Mouse (Mus musculus) monocyte, adult 59 days (primary cell): ENCODE measurements around the gene D330020A13Rik. TPM values are rescaled to one million over a fixed set of nuclear protein-coding genes. Genes with fewer than 3 reads are reported as not detected.

Source experiments
- total RNA-seq, 2 experiments: library from RNA; stranded (reverse); gene quantifications; one replicate each; pipeline ENCODE4 v1.2.4; 2023

The D330020A13Rik gene
- total RNA-seq: not detected

GRCm38 (mm10) chr6:120294056-120294784 is at the start of gene D330020A13Rik, which contains the start of gene B4galnt3:
Gene D330020A13Rik, plus strand, starts transcription at chr6:120294364.
Gene B4galnt3, minus strand, starts transcription at chr6:120294559.

Other genes with a start within 250 kb of the D330020A13Rik start
- gene Ninj2, start 201.0 kb upstream of the D330020A13Rik start, total RNA-seq: not detected
- not detected for gene B4galnt3, start 195 bp downstream of the D330020A13Rik start, total RNA-seq
- 10 to 100 TPM; 95.9 to 96.7 TPM for gene Kdm5a, start 69.8 kb downstream of the D330020A13Rik start, total RNA-seq
- 1 to 10 TPM; 4.8 to 6.7 TPM for gene Ccdc77, start 70.0 kb downstream of the D330020A13Rik start, total RNA-seq
- 100 to 1,000 TPM; 413 to 494 TPM for gene Il17ra, start 168.9 kb downstream of the D330020A13Rik start, total RNA-seq
- 1 to 10 TPM; 1.3 to 1.5 TPM for gene Tmem121b, start 199.4 kb downstream of the D330020A13Rik start, total RNA-seq
- 10 to 100 TPM; 16.6 to 19.2 TPM for gene Hdhd5, start 237.0 kb downstream of the D330020A13Rik start, total RNA-seq